Mouse (Mus musculus) cerebellum, adult 11 months (tissue): ENCODE data around the gene Tead3.
"Not testable (repeated sequence)": the region's sequence is repeated elsewhere in the genome, so short reads cannot be mapped to it uniquely, and the experiment has no call there.

Source experiments
- DNase-seq: peaks from one replicate; pipeline ENCODE4 v3.0.0; 2022

Tead3 gene

GRCm38 (mm10) chr17:28358576-28359261 is 8.1 kb upstream of the Tead3 start:
- DNase-seq, result not testable (repeated sequence)

- no peak for DNase-seq
These were observed 5.3 kb upstream of the Tead3 start for GRCm38 (mm10) chr17:28355871-28356270.

- no peak for DNase-seq
These were observed 1.4 kb upstream of the Tead3 start for GRCm38 (mm10) chr17:28352018-28352417.

GRCm38 (mm10) chr17:28351353-28351890 is 805 bp upstream of the Tead3 start:
- DNase-seq, result no peak

GRCm38 (mm10) chr17:28349901-28350465 is 634 bp downstream of the Tead3 start:
- DNase-seq, result no peak

GRCm38 (mm10) chr17:28349264-28349880 is 1.2 kb downstream of the Tead3 start:
- DNase-seq, result no peak

- DNase-seq, result no peak
These were observed 2.4 kb downstream of the Tead3 start for GRCm38 (mm10) chr17:28348211-28348610.

- no peak for DNase-seq
These were observed 3.3 kb downstream of the Tead3 start for GRCm38 (mm10) chr17:28347327-28347726.

GRCm38 (mm10) chr17:28345882-28346281 is 4.7 kb downstream of the Tead3 start:
- DNase-seq, result no peak

- DNase-seq, result no peak
These were observed 5.3 kb downstream of the Tead3 start for GRCm38 (mm10) chr17:28345271-28345721.

- no peak for DNase-seq
These were observed 5.9 kb downstream of the Tead3 start for GRCm38 (mm10) chr17:28344670-28345069.

GRCm38 (mm10) chr17:28344050-28344607 is 6.5 kb downstream of the Tead3 start:
- no peak for DNase-seq

- DNase-seq, result peak; percentile 32
These were observed 9.5 kb downstream of the Tead3 start for GRCm38 (mm10) chr17:28341091-28341490.

GRCm38 (mm10) chr17:28340578-28340977 is 10.0 kb downstream of the Tead3 start:
- DNase-seq, result no peak

- DNase-seq, result no peak
These were observed 13.1 kb downstream of the Tead3 start for GRCm38 (mm10) chr17:28337547-28337946.

GRCm38 (mm10) chr17:28335267-28335666 is 15.3 kb downstream of the Tead3 start:
- DNase-seq, result no peak

- DNase-seq, result no peak
These were observed 17.6 kb downstream of the Tead3 start for GRCm38 (mm10) chr17:28332915-28333546.

GRCm38 (mm10) chr17:28332113-28332914 is 18.3 kb downstream of the Tead3 start:
- DNase-seq, result no peak

GRCm38 (mm10) chr17:28331241-28332112 is 19.1 kb downstream of the Tead3 start:
- DNase-seq, result no peak

GRCm38 (mm10) chr17:28330590-28330989 is 20.0 kb downstream of the Tead3 start:
- not testable (repeated sequence) for DNase-seq

GRCm38 (mm10) chr17:28330232-28330546 is 20.4 kb downstream of the Tead3 start:
- DNase-seq, result no peak
